Mouse (Mus musculus) kidney, embryonic 16.5 days (tissue): ENCODE data around the gene Hsd17b1. TPM values are rescaled to one million over a fixed set of nuclear protein-coding genes. Genes with fewer than 3 reads are reported as not detected.

Source experiments
- ATAC-seq: fragments of 200-750 bp; cut with Nextera tagmentation; 2 replicates; pipeline ENCODE4 v1.8.0; 2017; ENCODE audit warnings: moderate TSS enrichment; ENCODE audit not compliant: low FRiP score, low TSS enrichment
- H3K27ac ChIP-seq: fragments of 300-500 bp; sonication (generic); 2 replicates; pipeline ENCODE4 v1.5.1; 2014; ENCODE audit warnings: low read length
- H3K27me3 ChIP-seq: fragments of 300-500 bp; sonication (generic); 2 replicates; pipeline ENCODE4 v1.6.1; 2014; ENCODE audit warnings: low read length, control low read depth, mixed read lengths; ENCODE audit not compliant: insufficient read depth
- H3K36me3 ChIP-seq: fragments of 300-500 bp; sonication (generic); 2 replicates; pipeline ENCODE4 v1.6.1; 2014; ENCODE audit warnings: low read length, control low read depth, mixed read lengths; ENCODE audit not compliant: insufficient read depth
- H3K4me1 ChIP-seq: fragments of 300-500 bp; sonication (generic); 2 replicates; pipeline ENCODE4 v1.6.1; 2014; ENCODE audit warnings: low read length, control low read depth, mixed read lengths; ENCODE audit not compliant: insufficient read depth
- H3K4me2 ChIP-seq: fragments of 300-500 bp; sonication (generic); replicated peaks from 2 replicates; pipeline ENCODE4 v1.6.1; 2014; ENCODE audit warnings: low read depth, low read length
- H3K4me3 ChIP-seq: fragments of 300-500 bp; sonication (generic); 2 replicates; pipeline ENCODE4 v1.5.1; 2014; ENCODE audit warnings: mild to moderate bottlenecking, low read length
- H3K9ac ChIP-seq: fragments of 300-500 bp; sonication (generic); replicated peaks from 2 replicates; pipeline ENCODE4 v1.6.1; 2014; ENCODE audit warnings: low read length
- H3K9me3 ChIP-seq: fragments of 300-500 bp; sonication (generic); 2 replicates; pipeline ENCODE4 v1.6.1; 2016; ENCODE audit warnings: low read length, control low read depth
- WGBS: fragments of 180-500 bp; shearing (Covaris S2); extraction: QIAGEN DNeasy Blood & Tissue Kit; methylation state at CpG from one replicate; pipeline ENCODE4 v1.1.7; 2014; 5-methylcytosine and 5-hydroxymethylcytosine counted together
- polyA plus RNA-seq: library from polyadenylated mRNA; unstranded; fragments of >200 nt; fragmentation: Nextera tagmentation; extraction: Ambion mirVana; gene quantifications from 2 replicates; pipeline ENCODE4 v1.2.1, GENCODE M21; 2015

Gene Hsd17b1
- polyA plus RNA-seq, result 0.77 TPM in 1 of 2 replicates, not detected in the other

DNA sequence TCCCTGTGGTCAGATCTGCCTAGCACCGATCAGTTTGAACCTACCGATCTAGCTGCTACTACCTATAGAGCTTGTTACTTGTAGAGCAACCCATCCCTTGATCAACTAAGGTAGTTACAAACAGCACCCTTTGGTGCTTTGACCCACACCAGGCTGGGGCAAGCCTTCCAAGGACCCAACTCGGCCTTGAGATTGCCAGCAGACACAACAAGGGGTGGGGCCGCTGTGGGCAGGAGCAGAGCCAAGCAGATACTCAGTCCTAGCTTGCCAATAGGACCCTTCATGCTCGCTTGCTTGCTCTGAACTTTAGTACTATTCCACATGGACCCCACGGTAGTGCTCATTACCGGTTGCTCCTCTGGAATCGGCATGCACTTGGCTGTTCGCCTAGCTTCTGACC, at the start of gene Hsd17b1:
TSS of gene Hsd17b1 (plus strand) at position 291 of the 400 bp plus-strand sequence.
- Histone ChIP-seq H3K27me3 (peaks cover 41% of the 10 kb centered on the region), H3K4me2 (no peak within 1 kb of the TSS), H3K4me3 (no peak within 1 kb of the TSS), H3K27ac (no peak within 1 kb of the TSS), H3K4me1 (peaks cover 8% of the 10 kb centered on the region), H3K9me3 (no peaks in the 10 kb centered on the region), H3K36me3 (no peaks in the 10 kb centered on the region), H3K9ac (no peak within 1 kb of the TSS)
- 72% methylated on average over 9 of the region's 9 CpGs for WGBS
- no peak for ATAC-seq

DNA sequence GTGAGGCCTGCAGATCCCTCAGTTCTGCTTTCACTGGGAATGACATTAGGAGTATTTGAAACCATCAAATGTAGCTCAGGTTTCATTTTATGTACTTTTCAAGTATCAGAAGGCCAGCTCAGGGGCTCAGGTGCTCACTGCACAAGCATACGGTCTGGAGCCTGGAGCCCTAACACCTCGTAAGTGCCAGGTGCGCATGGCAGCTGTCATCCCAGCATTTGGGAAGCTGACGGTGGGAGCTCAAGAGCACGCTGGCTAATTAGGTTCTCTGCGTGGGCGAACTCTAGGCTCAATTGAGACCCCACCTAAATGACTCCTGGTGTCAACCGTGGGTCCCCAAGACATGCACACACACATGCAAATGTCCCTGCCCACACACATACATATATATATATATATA, 48.9 kb upstream of the Hsd17b1 start:
- Histone ChIP-seq H3K4me2 (no peak overlapping the region), H3K36me3 (peaks cover 29% of the 10 kb centered on the region; the same call in 1 of the 2 replicates), H3K27me3 (no peaks in the 10 kb centered on the region), H3K4me1 (no peaks in the 10 kb centered on the region), H3K27ac (no peak overlapping the region), H3K9me3 (no peaks in the 10 kb centered on the region), H3K9ac (no peak overlapping the region), H3K4me3 (no peak overlapping the region)
- WGBS, result 87% methylated on average over 8 of the region's 8 CpGs
- ATAC-seq, result no peak

DNA sequence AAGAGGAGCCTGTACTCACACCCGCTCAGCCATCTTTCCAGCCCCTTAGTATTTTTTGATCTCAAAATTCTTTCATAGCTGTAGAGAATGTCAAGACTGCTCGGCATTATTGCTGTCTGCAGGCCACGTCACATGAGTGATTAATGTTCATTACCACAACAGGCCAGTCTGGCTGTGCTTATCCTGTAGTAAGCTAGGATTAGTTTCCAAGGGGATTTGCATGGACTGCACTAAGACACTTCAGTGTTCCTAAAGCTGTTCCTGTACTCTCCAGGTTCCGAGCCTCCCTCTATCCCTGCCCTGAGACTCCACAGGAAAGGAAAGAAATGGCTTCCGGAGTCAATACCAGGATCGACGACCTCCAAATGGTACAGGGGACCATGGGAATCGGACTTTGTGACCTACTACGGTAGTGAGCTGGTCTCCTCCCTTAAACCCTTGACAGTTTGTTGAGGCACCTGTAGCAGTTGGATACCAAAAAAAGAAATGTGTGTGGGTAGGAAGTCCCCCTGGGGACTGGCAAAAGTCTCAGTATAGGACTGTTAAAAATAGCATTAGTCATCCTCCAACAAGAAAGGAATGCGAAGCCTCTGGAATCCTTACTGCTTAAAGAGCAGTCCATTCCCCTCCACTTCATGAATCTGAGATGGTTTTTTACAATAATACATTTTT, 47.9 kb upstream of the Hsd17b1 start:
- Histone ChIP-seq H3K9ac (no peak overlapping the region), H3K4me2 (no peak overlapping the region), H3K27ac (0 out of 2 replicates have a peak overlapping the region, but pooled peaks have one; percentile 12), H3K36me3 (peaks cover 26% of the 10 kb centered on the region; the same call in 1 of the 2 replicates), H3K9me3 (no peaks in the 10 kb centered on the region), H3K4me3 (no peak overlapping the region), H3K4me1 (peaks cover 5% of the 10 kb centered on the region; the same call in 1 of the 2 replicates), H3K27me3 (no peaks in the 10 kb centered on the region)
- 78% methylated on average over 10 of the region's 10 CpGs for WGBS
- ATAC-seq, result no peak

DNA sequence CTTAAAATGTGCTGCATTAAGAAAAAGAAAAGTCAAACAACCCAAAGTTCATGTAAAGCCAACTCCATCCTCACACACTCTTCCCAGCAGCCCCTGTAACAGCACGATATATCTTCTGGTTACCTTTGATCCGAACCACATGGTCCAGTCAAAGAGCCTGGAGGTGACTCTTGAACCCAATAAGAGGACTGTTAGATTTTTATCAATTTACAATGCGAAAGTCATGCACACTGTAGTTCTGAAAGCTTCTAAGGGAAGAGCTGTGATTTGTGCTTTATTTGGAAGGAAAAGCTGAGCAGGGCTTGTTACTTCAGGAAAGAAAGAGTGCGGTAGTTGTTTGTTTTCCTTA, 47.4 kb upstream of the Hsd17b1 start:
- WGBS, result 87% methylated on average over 4 of the region's 4 CpGs
- Histone ChIP-seq H3K36me3 (peaks cover 26% of the 10 kb centered on the region; the same call in 1 of the 2 replicates), H3K4me3 (no peak overlapping the region), H3K27ac (no peak overlapping the region), H3K4me1 (peaks cover 6% of the 10 kb centered on the region; the same call in 1 of the 2 replicates), H3K27me3 (no peaks in the 10 kb centered on the region), H3K4me2 (no peak overlapping the region), H3K9ac (no peak overlapping the region), H3K9me3 (no peaks in the 10 kb centered on the region)
- no peak for ATAC-seq

DNA sequence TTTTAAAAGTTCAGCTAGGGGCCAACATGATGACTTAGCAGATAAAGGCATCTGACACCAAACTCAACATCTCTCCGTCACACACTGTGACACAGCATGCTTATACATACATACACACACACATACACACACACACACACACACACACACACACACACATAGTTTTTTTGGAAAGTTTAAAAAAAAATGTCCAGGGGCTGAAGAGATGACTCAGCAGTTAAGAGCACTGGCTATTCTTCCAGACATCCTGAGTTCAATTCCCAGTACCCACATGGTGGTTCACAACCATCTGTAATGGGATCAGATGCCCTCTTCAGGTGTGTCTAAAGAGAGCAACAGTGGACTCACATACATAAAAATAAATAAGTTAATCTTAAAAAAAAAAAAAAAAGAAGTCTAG, 46.7 kb upstream of the Hsd17b1 start:
- H3K27me3 ChIP-seq, result no peaks in the 10 kb centered on the region
- peaks cover 26% of the 10 kb centered on the region; the same call in 1 of the 2 replicates for H3K36me3 ChIP-seq
- H3K9me3 ChIP-seq, result no peaks in the 10 kb centered on the region
- no peak overlapping the region for H3K27ac ChIP-seq
- peaks cover 6% of the 10 kb centered on the region; the same call in 1 of the 2 replicates for H3K4me1 ChIP-seq
- no peak overlapping the region for H3K4me3 ChIP-seq
- ATAC-seq, result no peak
- H3K9ac ChIP-seq, result no peak overlapping the region
- H3K4me2 ChIP-seq, result no peak overlapping the region
- WGBS, result 91% methylated on average over 1 of the region's 1 CpGs

DNA sequence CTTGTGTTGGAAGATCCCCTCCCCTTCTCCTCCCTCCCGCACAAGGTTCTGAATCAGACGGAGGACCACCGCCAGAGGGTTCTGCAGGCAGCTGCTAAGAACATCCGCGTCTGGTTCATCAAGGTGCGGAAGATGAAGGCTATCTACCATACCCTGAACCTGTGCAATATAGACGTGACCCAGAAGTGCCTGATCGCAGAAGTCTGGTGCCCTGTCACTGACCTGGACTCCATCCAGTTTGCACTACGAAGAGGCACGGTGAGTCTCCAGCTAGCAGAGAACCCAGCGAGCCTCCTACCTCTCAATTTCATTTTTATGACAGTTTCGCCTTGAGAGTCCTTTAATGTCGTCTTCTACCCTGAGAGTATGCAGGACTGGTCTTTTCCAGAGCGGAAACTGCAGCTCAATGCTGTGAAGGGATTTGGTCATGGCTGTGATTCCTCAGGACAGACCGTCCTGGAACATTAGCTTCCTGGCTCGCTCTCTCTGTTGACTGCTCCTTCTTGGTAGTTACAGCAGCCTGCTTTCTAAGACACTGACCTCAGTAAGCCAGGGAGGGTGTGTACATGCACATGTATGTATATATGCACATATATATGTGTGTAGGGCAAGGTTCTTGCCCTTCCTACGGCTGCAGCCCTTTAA, 44.2 kb upstream of the Hsd17b1 start:
- ATAC-seq, result no peak

DNA sequence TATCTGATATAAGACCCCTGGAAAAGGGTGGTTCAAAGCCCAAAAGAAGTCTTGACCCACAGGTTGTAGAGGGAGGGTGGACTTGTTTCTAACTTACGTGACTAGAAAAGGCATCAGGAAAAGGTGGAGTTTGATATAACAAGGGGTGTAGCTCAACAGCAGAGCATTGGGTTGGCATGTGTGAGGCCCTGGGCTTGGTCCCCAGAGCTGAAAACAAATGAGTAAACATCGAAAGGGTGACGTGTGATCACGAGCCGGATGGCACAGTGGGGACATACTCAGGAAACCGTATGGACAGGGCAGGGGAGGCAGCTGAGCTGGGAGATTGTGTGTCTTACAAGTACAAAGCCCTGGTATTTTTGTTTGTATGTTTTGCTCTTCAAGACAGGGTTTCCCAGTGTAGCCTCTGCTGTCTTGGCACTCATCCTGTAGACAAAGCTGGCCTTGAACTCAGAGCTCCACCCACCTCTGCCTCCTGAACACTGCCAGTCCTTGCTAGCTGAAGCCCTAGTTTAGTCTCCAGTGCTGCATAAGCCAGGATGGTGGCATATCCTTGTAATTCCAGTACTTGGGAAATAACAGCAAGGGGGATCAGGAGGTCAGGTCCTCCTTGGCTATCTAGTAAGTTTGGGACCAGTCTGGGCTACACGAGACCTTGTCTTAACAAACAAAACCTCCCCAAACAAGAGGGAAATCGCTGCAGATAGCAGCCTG, 43.4 kb upstream of the Hsd17b1 start:
- no peak overlapping the region for H3K4me3 ChIP-seq
- 84% methylated on average over 8 of the region's 8 CpGs for WGBS
- H3K4me2 ChIP-seq, result no peak overlapping the region
- H3K4me1 ChIP-seq, result peaks cover 6% of the 10 kb centered on the region; the same call in 1 of the 2 replicates
- no peak overlapping the region for H3K9ac ChIP-seq
- no peak for ATAC-seq
- H3K36me3 ChIP-seq, result peaks cover 41% of the 10 kb centered on the region
- H3K27me3 ChIP-seq, result no peaks in the 10 kb centered on the region
- no peak overlapping the region for H3K27ac ChIP-seq
- H3K9me3 ChIP-seq, result no peaks in the 10 kb centered on the region

More for the DNA sequence above, 44.2 kb upstream of the Hsd17b1 start:
- H3K9ac ChIP-seq, result no peak overlapping the region
- peaks cover 6% of the 10 kb centered on the region; the same call in 1 of the 2 replicates for H3K4me1 ChIP-seq
- H3K27me3 ChIP-seq, result no peaks in the 10 kb centered on the region
- 93% methylated on average over 17 of the region's 17 CpGs for WGBS
- H3K9me3 ChIP-seq, result no peaks in the 10 kb centered on the region
- no peak overlapping the region for H3K4me2 ChIP-seq
- H3K36me3 ChIP-seq, result peaks cover 41% of the 10 kb centered on the region
- no peak overlapping the region for H3K27ac ChIP-seq
- no peak overlapping the region for H3K4me3 ChIP-seq

DNA sequence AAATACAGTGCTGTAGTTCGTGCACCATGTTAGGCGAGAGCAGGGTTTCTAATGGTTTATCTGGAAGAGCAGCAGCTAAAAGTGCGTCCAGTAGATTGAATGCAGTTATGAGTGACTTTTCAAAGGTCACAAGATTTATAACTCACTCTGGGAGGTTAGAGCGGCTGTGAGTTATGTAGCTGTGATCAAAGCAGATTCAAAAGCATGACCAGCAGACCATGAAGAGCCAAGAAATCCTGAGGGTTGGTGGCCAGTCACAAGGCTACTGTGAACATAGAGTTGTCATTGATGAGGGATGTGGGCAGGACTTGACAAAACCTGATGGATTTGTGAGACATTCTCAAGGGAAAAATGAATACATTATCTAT, 42.9 kb upstream of the Hsd17b1 start:
- H3K27me3 ChIP-seq, result no peaks in the 10 kb centered on the region
- ATAC-seq, result no peak
- peaks cover 42% of the 10 kb centered on the region for H3K36me3 ChIP-seq
- H3K9ac ChIP-seq, result no peak overlapping the region
- peaks cover 6% of the 10 kb centered on the region; the same call in 1 of the 2 replicates for H3K4me1 ChIP-seq
- H3K4me3 ChIP-seq, result no peak overlapping the region
- H3K9me3 ChIP-seq, result no peaks in the 10 kb centered on the region
- WGBS, result 44% methylated on average over 4 of the region's 4 CpGs
- H3K27ac ChIP-seq, result no peak overlapping the region
- no peak overlapping the region for H3K4me2 ChIP-seq

DNA sequence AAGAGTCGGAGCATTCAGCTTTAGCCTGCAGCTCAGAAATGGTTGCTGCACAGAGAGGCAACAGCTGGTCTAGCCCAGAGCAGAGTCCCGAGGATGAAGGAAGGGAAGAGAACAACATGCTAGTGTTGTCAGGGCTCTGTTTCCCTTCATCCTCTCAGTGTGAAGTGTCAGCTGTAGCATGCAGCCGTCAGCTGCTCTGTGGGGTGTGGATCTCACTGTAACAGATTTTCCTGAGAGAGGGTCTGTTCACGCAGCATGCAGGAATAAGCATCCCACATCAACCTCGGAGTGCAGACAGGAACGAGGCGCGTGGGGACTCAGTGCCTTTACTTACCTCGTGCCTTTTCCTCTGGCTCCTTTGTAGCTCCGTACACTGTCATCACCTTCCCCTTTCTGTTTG, 40.4 kb upstream of the Hsd17b1 start:
- ATAC-seq, result no peak
- Histone ChIP-seq H3K27ac (no peak overlapping the region), H3K4me3 (no peak overlapping the region), H3K9ac (no peak overlapping the region), H3K4me1 (peaks cover 6% of the 10 kb centered on the region; the same call in 1 of the 2 replicates), H3K9me3 (no peaks in the 10 kb centered on the region), H3K27me3 (no peaks in the 10 kb centered on the region), H3K4me2 (no peak overlapping the region), H3K36me3 (peaks cover 37% of the 10 kb centered on the region)
- WGBS, result 86% methylated on average over 10 of the region's 10 CpGs
